Mouse (Mus musculus): Measurements from ENCODE around the gene Gm20809. TPM values are rescaled to one million over a fixed set of nuclear protein-coding genes. Genes with fewer than 3 reads are reported as not detected.

Gm20809 gene
- not detected in 2 replicates for polyA plus RNA-seq (2015; fragmentation: Nextera tagmentation; extraction: Ambion mirVana)

DNA sequence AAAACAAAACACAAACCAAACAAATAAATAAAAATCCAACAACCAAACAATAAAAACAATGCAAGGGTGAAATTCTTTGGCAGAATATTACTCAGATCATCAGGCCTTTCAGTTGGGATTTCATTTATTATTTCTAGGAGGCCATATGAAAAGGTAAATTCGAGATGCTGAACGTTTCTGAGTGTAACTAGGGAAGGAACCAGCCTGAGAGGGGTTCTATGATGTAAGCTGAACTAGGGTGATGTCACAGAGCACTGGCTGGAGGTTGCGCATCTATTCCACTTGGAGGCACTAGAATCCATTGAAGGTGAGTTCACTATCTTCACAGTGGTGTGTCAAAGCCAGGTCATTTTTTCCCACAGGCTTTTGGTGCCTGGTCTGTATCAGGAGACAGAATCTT, at the start of gene Gm20809:
TSS of gene Gm20809 (plus strand) at position 301 of the 400 bp plus-strand sequence.

All from neural tube, postnatal 0 days (tissue).